Mouse (Mus musculus): Measurements from ENCODE around the gene Dnal4.
A peak's percentile ranks its signal among the peaks of the same experiment; 100 is the strongest.
"Not testable (repeated sequence)": the region's sequence is repeated elsewhere in the genome, so short reads cannot be mapped to it uniquely, and the experiment has no call there.

The Dnal4 gene

DNA sequence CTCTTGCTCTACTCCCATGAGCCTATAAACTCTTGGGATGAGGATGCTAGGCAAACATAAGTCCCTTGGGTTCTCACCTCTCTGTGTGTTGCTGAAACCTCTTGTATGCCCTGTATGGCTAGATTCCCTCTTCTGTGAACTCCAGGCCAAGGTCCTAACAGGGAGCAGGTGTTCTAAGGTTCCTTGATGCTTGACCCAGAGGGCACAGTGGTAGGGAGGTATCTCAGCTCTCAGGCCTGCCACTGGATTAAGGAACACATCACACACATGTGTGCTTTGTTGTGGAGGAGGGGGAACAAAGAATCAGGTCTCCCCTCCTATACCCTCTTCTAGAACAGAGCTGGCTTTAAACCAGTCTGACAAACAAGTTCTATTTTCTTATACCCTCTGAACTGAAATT, at the start of gene Dnal4:
Dnal4 (minus strand) TSS at position 101 of the 400 bp plus-strand sequence.
- DNase-seq, result no peak

- no peak for DNase-seq
Observed at GRCm38 (mm10) chr15:79827061-79827777, 49.6 kb upstream of the Dnal4 start.

- DNase-seq, result no peak
Observed at GRCm38 (mm10) chr15:79826221-79826935, 48.7 kb upstream of the Dnal4 start.

GRCm38 (mm10) chr15:79825146-79825825, 47.6 kb upstream of the Dnal4 start:
- no peak for DNase-seq

- peak; percentile 63 for DNase-seq
Observed at GRCm38 (mm10) chr15:79823588-79824280, 46.1 kb upstream of the Dnal4 start.

GRCm38 (mm10) chr15:79822265-79823199, 44.9 kb upstream of the Dnal4 start:
- no peak for DNase-seq

DNA sequence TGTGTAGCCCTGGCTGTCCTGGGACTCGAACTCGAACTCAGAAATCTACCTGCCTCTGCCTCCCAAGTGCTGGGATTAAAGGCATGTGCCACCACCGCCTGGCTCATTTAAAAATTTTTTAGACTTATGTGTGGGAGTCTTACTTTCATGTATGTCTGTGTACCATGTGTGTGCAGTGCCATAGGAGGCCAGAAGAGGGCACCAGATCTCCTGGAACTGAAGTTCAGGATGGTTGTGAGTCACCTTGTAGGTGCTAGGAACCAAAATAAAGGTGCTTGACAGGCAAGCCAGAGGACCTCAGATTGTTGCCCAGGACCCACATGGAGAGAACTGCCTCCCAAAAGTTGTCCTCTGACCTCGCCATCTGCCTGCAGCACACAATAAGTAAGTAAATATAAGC, 40.7 kb upstream of the Dnal4 start:
- DNase-seq, result no peak

DNA sequence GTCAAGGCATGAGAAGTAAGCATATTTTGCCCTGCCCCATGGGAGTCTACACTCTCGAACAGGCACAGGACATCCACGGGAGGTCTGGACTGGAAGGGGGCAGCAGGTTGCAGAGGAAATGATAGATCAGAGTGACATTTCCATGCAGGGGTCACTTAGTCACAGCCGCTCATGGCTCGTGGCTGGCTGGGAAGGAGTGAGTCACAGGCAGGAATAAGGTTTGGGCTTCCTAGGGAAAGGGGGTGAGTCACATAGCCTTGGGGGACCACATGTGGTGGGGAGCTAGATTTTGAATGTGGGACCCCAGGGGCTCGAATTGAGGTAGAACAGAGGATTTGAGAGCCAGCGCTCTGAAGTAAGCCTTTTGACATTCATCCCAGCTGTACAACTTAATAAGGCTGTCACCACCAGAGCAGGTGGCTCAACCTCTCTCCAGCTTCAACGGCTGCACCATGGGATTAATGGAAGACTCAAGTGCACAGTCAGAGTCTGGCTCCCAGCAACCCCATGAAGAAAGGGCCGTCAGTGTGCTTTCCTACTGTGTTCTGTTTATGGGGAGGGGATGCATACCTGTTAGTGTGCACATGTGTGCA, 36.1 kb upstream of the Dnal4 start:
- DNase-seq, result no peak

- not testable (repeated sequence) for DNase-seq
Observed at GRCm38 (mm10) chr15:79812840-79813239, 35.2 kb upstream of the Dnal4 start.

- DNase-seq, result no peak
Observed at GRCm38 (mm10) chr15:79810997-79811396, 33.3 kb upstream of the Dnal4 start.

- DNase-seq, result no peak
Observed at GRCm38 (mm10) chr15:79810061-79810460, 32.4 kb upstream of the Dnal4 start.

DNA sequence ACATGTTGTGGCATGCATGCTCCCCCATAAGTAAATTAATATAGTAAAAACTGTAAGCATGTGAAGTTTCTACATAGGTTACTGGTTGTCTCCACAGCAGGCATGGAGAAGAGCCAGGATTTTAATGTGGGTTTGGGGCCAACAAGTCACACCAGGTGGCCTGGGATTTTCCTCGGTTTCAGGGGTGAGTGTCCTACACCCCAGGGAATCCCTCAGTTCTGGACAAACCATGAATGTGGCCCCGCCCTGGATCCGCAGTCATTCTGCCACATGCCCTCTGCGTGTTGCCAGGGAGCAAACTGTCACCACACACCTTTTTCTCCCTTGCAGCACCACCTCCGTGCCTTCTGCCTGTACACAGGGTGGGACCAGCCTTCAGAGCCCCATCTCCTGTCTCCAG, 31.0 kb upstream of the Dnal4 start:
- no peak for DNase-seq

GRCm38 (mm10) chr15:79808114-79808513, 30.5 kb upstream of the Dnal4 start:
- DNase-seq, result peak; percentile 61

- no peak for DNase-seq
Observed at GRCm38 (mm10) chr15:79807050-79807449, 29.4 kb upstream of the Dnal4 start.

DNA sequence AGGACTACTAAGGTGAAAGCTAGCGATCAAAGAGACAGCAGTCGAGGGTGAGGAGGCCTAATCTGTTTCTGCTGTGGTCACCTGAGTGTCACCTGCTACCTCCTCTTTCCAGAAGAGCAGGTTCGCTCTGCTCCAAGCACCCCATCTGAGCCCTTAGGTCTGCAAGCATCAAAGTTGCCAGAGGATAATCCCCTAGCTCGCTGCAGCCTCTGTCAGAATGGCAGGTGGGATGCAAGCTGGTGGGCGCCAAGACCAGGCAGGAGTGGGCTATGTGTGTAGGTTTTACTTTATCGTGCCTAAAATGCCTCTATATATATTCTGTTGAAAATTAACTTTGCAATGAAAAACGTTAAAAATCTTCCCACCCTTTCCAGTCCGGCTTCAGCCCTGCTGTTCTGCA, 27.6 kb upstream of the Dnal4 start:
- no peak for DNase-seq

DNA sequence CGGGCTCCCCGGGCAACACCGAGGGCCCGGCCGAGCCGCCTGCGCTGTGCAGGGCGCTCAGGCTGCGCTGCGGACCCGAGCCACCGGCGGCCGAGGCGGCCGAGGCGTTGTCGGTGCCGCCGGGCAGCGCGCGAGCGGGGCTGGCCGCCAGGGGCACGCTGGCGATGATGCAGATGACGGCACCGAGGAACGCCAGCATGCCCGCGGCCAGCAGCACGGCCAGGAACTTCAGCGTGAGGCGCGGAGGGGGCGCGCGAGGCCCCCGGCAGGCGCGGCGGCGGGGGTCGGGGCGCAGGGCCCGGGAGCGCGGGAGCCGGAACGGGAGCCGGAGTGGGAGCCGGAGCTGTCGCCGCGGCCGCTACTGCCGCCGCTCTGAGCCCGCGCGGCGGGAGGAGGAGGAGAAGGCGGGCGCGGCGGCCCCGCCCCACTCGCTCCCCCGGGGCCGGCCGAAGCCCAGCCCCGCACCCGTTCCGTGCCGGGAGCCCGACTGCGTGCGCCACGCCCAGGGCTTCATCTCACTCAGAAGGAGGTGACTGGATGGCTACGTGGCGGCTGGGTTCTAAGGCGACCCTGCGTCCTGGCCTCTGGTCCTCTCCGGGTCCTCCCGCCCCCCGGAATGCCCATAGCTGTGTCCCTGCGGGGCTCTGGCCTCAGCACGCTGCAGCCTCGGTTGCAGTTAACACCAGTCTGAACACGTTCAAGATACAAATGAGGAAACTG, 26.9 kb upstream of the Dnal4 start, which contains the start of gene Nptxr:
Nptxr (minus strand) TSS at position 415 of the 720 bp plus-strand sequence.
- DNase-seq, result peak; percentile 43

DNA sequence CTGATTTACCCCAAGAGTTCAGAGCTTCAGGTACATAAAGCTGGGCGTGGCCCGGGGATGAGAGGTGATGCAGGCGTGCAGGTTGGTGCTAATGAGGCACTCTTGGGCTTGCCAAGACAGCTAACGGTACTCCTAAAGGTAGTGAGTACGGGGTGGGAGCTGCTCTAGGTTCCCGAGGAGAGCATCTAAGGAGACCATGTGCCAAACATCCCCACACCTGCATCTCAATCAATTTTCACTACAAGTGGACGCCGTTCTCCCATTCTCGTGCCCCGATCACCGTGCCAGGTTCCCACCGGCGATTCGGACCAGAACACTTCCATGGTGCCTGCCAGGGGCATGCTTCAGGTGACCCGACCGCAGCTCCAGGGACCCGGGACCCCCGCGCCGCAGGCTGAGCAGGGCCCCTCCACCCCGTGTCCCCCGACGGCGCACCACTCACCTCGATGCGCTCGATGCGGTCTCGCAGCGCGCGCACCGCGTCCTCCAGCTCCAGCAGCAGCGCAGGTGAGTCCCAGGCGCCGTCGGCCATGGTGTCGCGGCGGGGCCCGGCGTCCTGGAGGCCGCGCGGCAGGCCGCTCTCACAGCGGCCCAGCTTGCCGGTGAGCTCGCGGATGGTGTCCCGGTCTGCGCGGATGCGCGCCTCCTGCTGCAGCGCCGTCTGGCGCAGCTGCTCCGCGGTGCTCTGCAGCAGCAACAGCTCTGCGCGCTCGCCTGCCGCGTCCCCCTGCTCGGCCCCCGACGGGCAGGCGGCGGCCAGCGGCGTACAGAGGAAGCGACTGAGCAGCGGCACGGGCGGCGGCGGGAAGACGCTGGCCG, 26.1 kb upstream of the Dnal4 start:
- DNase-seq, result no peak

- no peak for DNase-seq
Observed at GRCm38 (mm10) chr15:79802304-79802703, 24.7 kb upstream of the Dnal4 start.

- DNase-seq, result no peak
Observed at GRCm38 (mm10) chr15:79801646-79802045, 24.0 kb upstream of the Dnal4 start.

DNA sequence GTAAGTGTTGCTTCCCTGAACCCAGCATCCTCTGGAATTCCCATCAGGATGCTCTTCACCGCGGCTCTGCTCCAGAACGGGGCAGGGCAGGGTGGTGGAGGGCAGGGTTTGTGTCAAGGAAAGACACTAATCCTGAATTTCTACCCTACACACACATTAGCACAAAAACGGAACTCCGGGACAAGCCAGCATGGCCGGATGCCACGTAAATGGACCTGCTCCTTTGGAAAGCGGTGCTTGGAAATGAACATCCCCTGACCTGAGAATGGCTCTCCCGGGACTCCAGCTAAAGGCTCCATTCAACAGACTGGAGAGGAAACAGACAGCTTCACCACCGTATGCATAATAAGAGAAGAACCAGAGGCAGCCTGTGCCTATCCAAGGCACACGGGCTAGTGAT, 23.1 kb upstream of the Dnal4 start:
- no peak for DNase-seq

Data from lung, postnatal 14 days (tissue).